In the genomic region with DNA sequence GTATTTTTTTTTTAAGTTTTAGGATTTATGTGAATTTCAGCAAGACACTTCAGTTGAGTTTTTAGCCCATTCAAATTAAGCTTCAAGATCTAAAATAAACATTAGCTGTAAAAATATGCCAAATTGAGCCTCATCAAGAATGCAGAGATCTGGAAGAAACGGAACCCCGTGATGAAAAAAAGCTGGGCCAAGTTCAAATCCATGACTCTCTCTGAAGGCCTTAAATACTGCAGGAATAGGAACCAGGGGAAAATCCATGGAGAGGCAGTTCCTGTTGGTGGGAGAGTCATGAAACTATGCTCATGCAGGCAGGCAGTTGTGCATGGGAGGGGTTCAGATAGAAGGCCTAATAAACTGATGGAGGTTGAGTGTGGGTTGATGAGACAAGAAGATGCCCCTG, we compare ENCODE assay signal across 18 mouse cellular contexts.
"Had no signal": no experiment of that assay in that cellular context is flagged by ENCODE, and none has a peak within 500 bp of the region (broad histone marks: within the 10 kb centered on the region; RNA-seq: fewer than 3 reads in every experiment).

No protein-coding gene starts in this region.

- H3K27me3 ChIP-seq: liver, embryonic 15.5 days; lung, embryonic 15.5 days; megakaryocyte, embryonic 14.5 days; midbrain, embryonic 13.5 days; midbrain, embryonic 15.5 days; neural tube, embryonic 12.5 days; stomach, embryonic 15.5 days had no signal

- H3K4me3 ChIP-seq: liver, embryonic 15.5 days; lung, embryonic 15.5 days; megakaryocyte, embryonic 14.5 days; midbrain, embryonic 13.5 days; midbrain, embryonic 15.5 days; neural tube, embryonic 12.5 days; stomach, embryonic 15.5 days had no signal

- H3K27ac ChIP-seq: liver, embryonic 15.5 days; lung, embryonic 15.5 days; macrophage; midbrain, embryonic 13.5 days; midbrain, embryonic 15.5 days; neural tube, embryonic 12.5 days; stomach, embryonic 15.5 days; stomach, postnatal 0 days had no signal

- H3K36me3 ChIP-seq: liver, embryonic 15.5 days; lung, embryonic 15.5 days; midbrain, embryonic 13.5 days; midbrain, embryonic 15.5 days; neural tube, embryonic 12.5 days; stomach, embryonic 15.5 days had no signal

- H3K9me3 ChIP-seq: liver, embryonic 15.5 days; lung, embryonic 15.5 days; midbrain, embryonic 13.5 days; midbrain, embryonic 15.5 days; neural tube, embryonic 12.5 days; stomach, embryonic 15.5 days had no signal

- H3K9ac ChIP-seq: liver, embryonic 15.5 days; liver, postnatal 0 days; lung, embryonic 15.5 days; midbrain, embryonic 13.5 days; midbrain, embryonic 15.5 days; neural tube, embryonic 12.5 days; stomach, embryonic 15.5 days had no signal

- H3K4me2 ChIP-seq: liver, embryonic 15.5 days; lung, embryonic 15.5 days; midbrain, embryonic 11.5 days; midbrain, embryonic 13.5 days; midbrain, embryonic 15.5 days; neural tube, embryonic 12.5 days; stomach, embryonic 15.5 days had no signal

- DNase-seq: liver, postnatal 0 days; lung, adult 2 months; lung, postnatal 14 days; lung, postnatal 36 days; thymus, adult 18-20 months; thymus, postnatal 14 days; thymus, postnatal 36 days had no signal

- ATAC-seq: liver, postnatal 0 days; lung, postnatal 0 days; midbrain, embryonic 13.5 days; midbrain, embryonic 15.5 days had no signal

- H3K4me1 ChIP-seq: liver, embryonic 15.5 days; lung, embryonic 15.5 days; megakaryocyte, embryonic 14.5 days; midbrain, embryonic 13.5 days; midbrain, embryonic 15.5 days; neural tube, embryonic 12.5 days; stomach, embryonic 15.5 days had no signal
